Mouse (Mus musculus) erythroid progenitor cell, adult 5-6 weeks (primary cell): ENCODE measurements around the gene Fcna. TPM values are rescaled to one million over a fixed set of nuclear protein-coding genes. Genes with fewer than 3 reads are reported as not detected.

Experiments
- ATAC-seq: replicated peaks from 2 replicates; pipeline ENCODE4 v1.8.0; 2016; ENCODE audit warnings: moderate number of reproducible peaks, mild to moderate bottlenecking, moderate TSS enrichment, inconsistent platforms; ENCODE audit not compliant: poor library complexity, low FRiP score, severe bottlenecking
- total RNA-seq, 2 experiments: library from RNA; stranded (forward) in 1 of 2; stranded (reverse) in 1 of 2; fragments of 150-400 nt in 1 of 2; fragments of 186-747, 209-891 nt in 1 of 2; gene quantifications; 2 replicates each; pipeline versions ENCODE4 v1.2.3 to v1.2.4; 2015 to 2017; ENCODE audit warnings: low replicate concordance in 2 of 2

Gene Fcna
- total RNA-seq, 2 experiments from 2014 or later, result 28.7 to 103 TPM

GRCm38 (mm10) chr2:25579737-25580460 is 47.9 kb downstream of the Fcna start:
- no peak for ATAC-seq

DNA sequence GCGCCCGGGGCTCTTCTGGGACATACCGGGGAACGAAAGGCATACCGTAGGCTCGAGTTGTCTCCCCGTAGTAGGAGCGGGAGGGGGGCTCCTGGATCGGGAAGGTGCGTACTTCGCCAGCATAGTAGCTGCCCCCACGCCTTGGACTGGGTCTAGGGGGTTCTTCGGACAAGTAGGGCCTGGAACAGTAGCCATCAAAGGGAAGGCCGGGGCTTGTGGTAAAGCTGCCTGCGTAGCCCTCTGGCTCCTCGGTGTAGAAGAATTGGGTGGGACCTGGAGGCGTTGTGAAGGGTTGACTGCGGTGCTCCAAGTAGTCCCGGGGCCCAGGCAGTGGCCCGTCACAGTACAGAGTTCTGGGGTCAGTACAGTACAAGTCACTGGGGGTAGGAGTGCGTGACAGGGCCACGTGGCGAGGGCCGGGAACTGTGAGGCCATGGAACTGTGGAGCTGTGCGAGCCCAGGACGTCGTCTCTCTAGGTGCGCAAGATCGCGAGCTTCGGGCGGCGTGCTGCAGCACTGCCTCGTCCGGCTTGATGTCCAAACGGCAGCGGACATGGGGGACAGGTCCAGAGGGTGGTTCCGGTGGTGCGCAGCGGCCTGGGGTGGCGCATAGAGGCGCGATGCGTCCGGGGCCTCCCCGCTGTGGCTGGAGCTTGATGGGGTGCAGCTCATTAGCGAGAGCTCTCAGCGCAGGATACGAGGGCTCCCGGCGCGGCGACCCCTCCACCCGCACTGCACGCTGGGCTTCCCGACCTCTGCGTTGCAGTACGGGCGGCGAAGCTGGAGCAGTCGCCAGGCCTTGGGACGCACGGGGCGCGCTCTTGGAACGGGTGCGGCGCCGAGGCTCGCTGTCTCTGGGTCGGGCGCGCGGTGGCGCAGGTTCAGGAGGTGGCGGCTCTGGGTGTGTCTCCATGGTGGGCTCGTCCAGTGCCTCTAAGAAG is 48.8 kb downstream of the Fcna start:
- no peak for ATAC-seq

DNA sequence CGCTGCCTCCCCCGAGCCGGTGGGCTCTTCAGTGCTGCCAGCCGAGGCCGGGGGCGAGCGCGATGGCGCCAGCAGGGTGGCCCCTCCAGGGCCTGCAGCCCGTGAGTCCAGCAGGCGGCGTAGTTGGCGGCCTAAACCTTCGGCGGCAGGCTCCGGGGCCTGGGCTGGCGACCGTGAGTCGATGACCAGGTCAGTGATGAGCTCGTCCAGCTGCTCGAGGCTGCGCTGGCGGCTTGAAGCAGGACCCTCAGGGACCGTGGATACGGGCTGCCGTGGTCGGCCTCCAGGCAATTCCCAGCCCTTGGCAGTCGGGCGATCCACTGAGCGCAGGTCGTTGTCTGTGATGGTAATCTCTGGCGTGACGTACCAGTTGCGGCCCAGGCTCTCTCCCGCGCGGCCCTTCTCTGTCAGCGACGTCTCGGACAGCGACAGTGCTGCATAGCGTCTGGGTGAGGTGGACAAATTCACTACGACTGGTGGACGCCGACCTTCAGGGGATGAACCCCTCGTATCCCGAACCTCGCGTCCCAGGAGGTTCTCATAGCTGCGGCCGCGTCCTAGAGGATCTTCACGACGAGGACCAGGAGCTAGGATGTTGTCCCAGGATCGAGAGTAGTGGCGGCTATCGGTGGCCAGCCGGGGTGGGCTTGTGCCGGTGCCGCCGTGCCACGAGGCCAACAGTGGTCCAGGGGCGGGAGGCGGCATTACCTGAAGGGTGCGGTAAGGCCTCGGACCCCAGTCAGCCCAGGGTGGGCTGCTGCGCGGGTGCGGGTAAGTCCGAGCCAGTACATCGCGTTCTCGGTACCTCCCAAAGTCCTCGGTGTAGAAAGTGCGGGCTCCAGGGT is 49.7 kb downstream of the Fcna start:
- no peak for ATAC-seq

DNA sequence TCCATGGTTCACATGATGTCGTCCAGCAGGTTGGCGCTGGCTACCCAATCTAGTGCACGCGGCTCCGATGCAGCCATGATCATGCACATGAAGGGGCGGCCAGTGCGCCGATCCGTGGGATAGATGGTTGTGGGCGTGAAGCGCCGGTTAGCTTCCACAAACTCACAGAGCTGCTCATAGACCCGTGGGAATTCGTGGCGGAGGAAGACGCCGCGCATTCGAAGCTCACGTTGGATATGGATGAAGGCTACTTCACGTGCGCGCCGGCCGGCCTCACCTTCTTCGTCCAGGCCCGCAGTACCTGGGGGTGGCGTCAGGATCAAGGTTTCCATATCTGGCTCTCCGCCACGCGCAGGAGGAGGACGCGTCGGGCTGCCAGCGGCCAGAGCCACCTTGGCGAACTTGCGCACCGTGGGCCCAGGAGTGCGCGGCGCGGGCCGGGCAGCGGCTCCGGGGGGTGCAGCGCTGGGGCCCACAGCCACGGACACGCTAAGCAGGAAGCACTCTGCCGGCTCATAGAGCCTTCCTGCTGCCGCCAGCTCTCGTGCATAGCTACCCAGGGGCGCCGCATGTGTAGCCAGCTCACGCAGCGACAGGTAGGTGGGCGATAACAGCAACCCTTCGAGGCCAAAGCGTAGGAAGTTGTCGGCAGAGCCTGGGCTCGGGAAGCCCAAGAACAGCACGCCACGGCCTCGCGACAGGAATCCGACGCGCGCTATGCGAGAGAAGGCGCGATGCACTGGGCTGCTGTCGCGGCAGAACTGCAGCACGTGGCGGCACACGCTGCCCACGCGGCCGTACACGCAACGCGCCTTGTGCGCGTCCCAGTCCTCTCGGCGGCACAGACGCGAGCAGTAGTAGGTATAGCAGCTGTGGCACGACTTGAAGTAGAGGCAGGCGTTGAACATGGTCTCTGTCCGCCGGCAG is 50.6 kb downstream of the Fcna start:
- no peak for ATAC-seq

DNA sequence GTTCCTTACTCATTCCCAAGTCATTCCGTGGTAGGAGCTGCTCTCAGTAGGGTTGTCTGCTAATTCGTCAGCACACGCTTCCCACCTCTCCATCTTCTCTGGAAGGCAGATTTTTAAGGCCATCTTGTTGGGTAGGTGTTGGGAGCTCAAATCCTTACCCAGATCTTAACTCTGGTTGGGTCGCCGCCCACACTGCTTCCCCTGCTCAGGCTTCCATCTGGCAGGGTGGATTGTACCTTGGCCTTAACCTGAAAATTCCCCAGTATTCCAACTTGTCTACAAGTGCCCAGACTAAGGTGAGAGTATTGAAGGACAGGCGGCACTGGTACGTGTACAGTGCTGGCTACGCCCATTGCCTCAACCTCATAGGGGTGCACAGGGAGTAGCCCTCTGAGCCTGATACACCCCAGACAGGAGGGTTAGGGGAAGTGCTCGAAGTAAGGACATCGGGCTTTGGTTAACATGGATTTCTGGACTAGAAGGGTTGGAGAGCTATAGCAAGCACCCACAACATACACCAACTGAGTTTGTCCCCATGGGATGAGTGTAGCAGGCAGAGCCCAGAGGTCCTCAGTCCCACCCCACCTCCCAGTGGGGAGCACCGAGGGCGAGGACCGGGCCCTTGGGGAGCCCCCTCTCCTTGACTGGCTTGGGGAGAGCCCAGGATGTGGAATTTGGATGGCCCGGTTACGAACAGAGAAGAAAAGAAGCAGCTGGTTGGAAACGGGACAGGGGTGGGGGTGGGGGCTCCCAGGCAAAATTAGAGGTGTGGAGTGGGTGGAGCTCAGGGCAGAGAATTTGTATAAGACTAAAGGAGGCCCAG is 51.6 kb downstream of the Fcna start:
- no peak for ATAC-seq

DNA sequence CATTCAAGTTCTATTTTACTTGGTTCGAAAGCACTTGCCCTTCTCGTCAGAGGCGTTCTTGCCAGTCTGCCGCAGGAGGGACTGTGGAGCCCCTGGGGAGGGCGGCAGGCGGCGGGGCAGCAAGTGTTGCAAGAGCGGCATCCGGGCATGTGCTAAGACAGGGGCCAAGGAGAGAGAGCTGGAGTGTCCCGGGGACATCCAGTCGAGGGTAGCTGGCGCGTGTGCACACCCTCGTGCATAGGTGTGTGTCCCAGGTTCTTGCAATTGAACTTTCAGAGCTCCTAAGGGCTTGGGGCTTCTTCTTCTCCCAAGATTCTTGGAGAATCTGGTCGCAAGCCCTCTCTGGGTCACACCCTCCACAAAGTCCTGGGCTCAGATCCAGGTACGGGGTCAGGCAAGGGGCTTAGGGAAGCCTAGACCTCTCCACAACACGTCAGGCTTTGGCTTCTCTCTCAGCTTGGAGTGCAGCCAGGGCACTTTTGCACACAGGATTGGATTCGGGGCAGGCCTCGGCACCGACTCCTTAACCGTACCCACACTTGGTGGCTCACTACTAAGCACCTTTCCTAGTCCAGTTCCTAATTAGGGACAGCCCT is 52.3 kb downstream of the Fcna start:
- no peak for ATAC-seq

Other genes with a start within 250 kb of the Fcna start
Only the 30 nearest of the 32 such genes appear.
- not detected in 2 replicates for gene Npdc1, start 228.7 kb downstream of the Fcna start, total RNA-seq (2015; ENCODE audit: low replicate concordance)
- gene Npdc1, start 228.7 kb downstream of the Fcna start, total RNA-seq (2017; ENCODE audit: low replicate concordance), result not detected in 2 replicates
- 4.3 TPM in 1 of 2 replicates, not detected in the other for gene Fut7, start 204.8 kb downstream of the Fcna start, total RNA-seq (2015; ENCODE audit: low replicate concordance)
- 0.77 TPM in 1 of 2 replicates, not detected in the other for gene Fut7, start 204.8 kb downstream of the Fcna start, total RNA-seq (2017; ENCODE audit: low replicate concordance)
- gene Abca2, start 199.3 kb downstream of the Fcna start, total RNA-seq (2015; ENCODE audit: low replicate concordance), result 5.0 and 5.8 TPM in 2 replicates
- gene Abca2, start 199.3 kb downstream of the Fcna start, total RNA-seq (2017; ENCODE audit: low replicate concordance), result 1.3 and 2.4 TPM in 2 replicates
- gene Clic3, start 171.2 kb downstream of the Fcna start, total RNA-seq (2015; ENCODE audit: low replicate concordance), result not detected in 2 replicates
- not detected in 2 replicates for gene Clic3, start 171.2 kb downstream of the Fcna start, total RNA-seq (2017; ENCODE audit: low replicate concordance)
- 17.6 and 24.5 TPM in 2 replicates for gene Paxx, start 166.9 kb downstream of the Fcna start, total RNA-seq (2015; ENCODE audit: low replicate concordance)
- gene Paxx, start 166.9 kb downstream of the Fcna start, total RNA-seq (2017; ENCODE audit: low replicate concordance), result 5.3 TPM in 1 of 2 replicates, not detected in the other
- gene Ptgds, start 158.0 kb downstream of the Fcna start, total RNA-seq (2015; ENCODE audit: low replicate concordance), result not detected in 2 replicates
- gene Ptgds, start 158.0 kb downstream of the Fcna start, total RNA-seq (2017; ENCODE audit: low replicate concordance), result not detected in 2 replicates
- gene Lcn12, start 134.1 kb downstream of the Fcna start, total RNA-seq (2015; ENCODE audit: low replicate concordance), result not detected in 2 replicates
- gene Lcn12, start 134.1 kb downstream of the Fcna start, total RNA-seq (2017; ENCODE audit: low replicate concordance), result not detected in 2 replicates
- gene Fbxw5, start 127.3 kb downstream of the Fcna start, total RNA-seq (2015; ENCODE audit: low replicate concordance), result 10.1 and 13.0 TPM in 2 replicates
- 3.6 and 20.9 TPM in 2 replicates for gene Fbxw5, start 127.3 kb downstream of the Fcna start, total RNA-seq (2017; ENCODE audit: low replicate concordance)
- not detected in 2 replicates for gene C8g, start 126.3 kb downstream of the Fcna start, total RNA-seq (2015; ENCODE audit: low replicate concordance)
- 0.64 TPM in 1 of 2 replicates, not detected in the other for gene C8g, start 126.3 kb downstream of the Fcna start, total RNA-seq (2017; ENCODE audit: low replicate concordance)
- gene Traf2, start 81.1 kb downstream of the Fcna start, total RNA-seq (2015; ENCODE audit: low replicate concordance), result 6.8 and 10.5 TPM in 2 replicates
- gene Traf2, start 81.1 kb downstream of the Fcna start, total RNA-seq (2017; ENCODE audit: low replicate concordance), result 5.0 and 17.6 TPM in 2 replicates
- 70.3 and 72.1 TPM in 2 replicates for gene Edf1, start 70.2 kb downstream of the Fcna start, total RNA-seq (2015; ENCODE audit: low replicate concordance)
- gene Edf1, start 70.2 kb downstream of the Fcna start, total RNA-seq (2017; ENCODE audit: low replicate concordance), result 58.1 and 65.0 TPM in 2 replicates
- gene Mamdc4, start 53.2 kb downstream of the Fcna start, total RNA-seq (2015; ENCODE audit: low replicate concordance), result 0.72 TPM in 1 of 2 replicates, not detected in the other
- gene Mamdc4, start 53.2 kb downstream of the Fcna start, total RNA-seq (2017; ENCODE audit: low replicate concordance), result 2.6 TPM in 1 of 2 replicates, not detected in the other
- gene Phpt1, start 52.8 kb downstream of the Fcna start, total RNA-seq (2015; ENCODE audit: low replicate concordance), result 3.6 TPM in 1 of 2 replicates, not detected in the other
- gene Phpt1, start 52.8 kb downstream of the Fcna start, total RNA-seq (2017; ENCODE audit: low replicate concordance), result 1.1 TPM in 1 of 2 replicates, not detected in the other
- gene Ajm1, start 46.3 kb downstream of the Fcna start, total RNA-seq (2015; ENCODE audit: low replicate concordance), result 0.36 TPM in 1 of 2 replicates, not detected in the other
- not detected in 2 replicates for gene Ajm1, start 46.3 kb downstream of the Fcna start, total RNA-seq (2017; ENCODE audit: low replicate concordance)
- gene Rabl6, start 19.5 kb downstream of the Fcna start, total RNA-seq (2015; ENCODE audit: low replicate concordance), result 6.5 and 23.1 TPM in 2 replicates
- 9.3 and 20.5 TPM in 2 replicates for gene Rabl6, start 19.5 kb downstream of the Fcna start, total RNA-seq (2017; ENCODE audit: low replicate concordance)
- not detected in 2 replicates for gene Ccdc183, start 10.4 kb downstream of the Fcna start, total RNA-seq (2015; ENCODE audit: low replicate concordance)
- not detected in 2 replicates for gene Ccdc183, start 10.4 kb downstream of the Fcna start, total RNA-seq (2017; ENCODE audit: low replicate concordance)
- gene Tmem141, start 6.0 kb downstream of the Fcna start, total RNA-seq (2015; ENCODE audit: low replicate concordance), result 26.3 TPM in 1 of 2 replicates, not detected in the other
- gene Tmem141, start 6.0 kb downstream of the Fcna start, total RNA-seq (2017; ENCODE audit: low replicate concordance), result 5.5 TPM in 1 of 2 replicates, not detected in the other
- gene Lcn8, start 25.1 kb upstream of the Fcna start, total RNA-seq (2015; ENCODE audit: low replicate concordance), result not detected in 2 replicates
- not detected in 2 replicates for gene Lcn8, start 25.1 kb upstream of the Fcna start, total RNA-seq (2017; ENCODE audit: low replicate concordance)
- gene Lcn5, start 29.9 kb upstream of the Fcna start, total RNA-seq (2015; ENCODE audit: low replicate concordance), result not detected in 2 replicates
- gene Lcn5, start 29.9 kb upstream of the Fcna start, total RNA-seq (2017; ENCODE audit: low replicate concordance), result not detected in 2 replicates
- not detected in 2 replicates for gene Lcn6, start 48.8 kb upstream of the Fcna start, total RNA-seq (2015; ENCODE audit: low replicate concordance)
- not detected in 2 replicates for gene Lcn6, start 48.8 kb upstream of the Fcna start, total RNA-seq (2017; ENCODE audit: low replicate concordance)
- not detected in 2 replicates for gene Lcn10, start 54.7 kb upstream of the Fcna start, total RNA-seq (2015; ENCODE audit: low replicate concordance)
- not detected in 2 replicates for gene Lcn10, start 54.7 kb upstream of the Fcna start, total RNA-seq (2017; ENCODE audit: low replicate concordance)
- not detected in 2 replicates for gene Obp2a, start 72.0 kb upstream of the Fcna start, total RNA-seq (2015; ENCODE audit: low replicate concordance)
- not detected in 2 replicates for gene Obp2a, start 72.0 kb upstream of the Fcna start, total RNA-seq (2017; ENCODE audit: low replicate concordance)
- gene Bmyc, start 78.7 kb upstream of the Fcna start, total RNA-seq (2015; ENCODE audit: low replicate concordance), result 2.5 and 3.2 TPM in 2 replicates
- not detected in 2 replicates for gene Bmyc, start 78.7 kb upstream of the Fcna start, total RNA-seq (2017; ENCODE audit: low replicate concordance)
- gene Obp2b, start 109.0 kb upstream of the Fcna start, total RNA-seq (2015; ENCODE audit: low replicate concordance), result not detected in 2 replicates
- gene Obp2b, start 109.0 kb upstream of the Fcna start, total RNA-seq (2017; ENCODE audit: low replicate concordance), result not detected in 2 replicates
- gene Lcn3, start 137.5 kb upstream of the Fcna start, total RNA-seq (2015; ENCODE audit: low replicate concordance), result not detected in 2 replicates
- not detected in 2 replicates for gene Lcn3, start 137.5 kb upstream of the Fcna start, total RNA-seq (2017; ENCODE audit: low replicate concordance)
- not detected in 2 replicates for gene Lcn11, start 149.0 kb upstream of the Fcna start, total RNA-seq (2015; ENCODE audit: low replicate concordance)
- not detected in 2 replicates for gene Lcn11, start 149.0 kb upstream of the Fcna start, total RNA-seq (2017; ENCODE audit: low replicate concordance)
- gene Gm13539, start 154.2 kb upstream of the Fcna start, total RNA-seq (2015; ENCODE audit: low replicate concordance), result not detected in 2 replicates
- not detected in 2 replicates for gene Gm13539, start 154.2 kb upstream of the Fcna start, total RNA-seq (2017; ENCODE audit: low replicate concordance)
- not detected in 2 replicates for gene Glt6d1, start 187.8 kb upstream of the Fcna start, total RNA-seq (2015; ENCODE audit: low replicate concordance)
- not detected in 2 replicates for gene Glt6d1, start 187.8 kb upstream of the Fcna start, total RNA-seq (2017; ENCODE audit: low replicate concordance)
- gene Lcn9, start 195.1 kb upstream of the Fcna start, total RNA-seq (2015; ENCODE audit: low replicate concordance), result not detected in 2 replicates
- not detected in 2 replicates for gene Lcn9, start 195.1 kb upstream of the Fcna start, total RNA-seq (2017; ENCODE audit: low replicate concordance)
- gene Sohlh1, start 219.2 kb upstream of the Fcna start, total RNA-seq (2015; ENCODE audit: low replicate concordance), result not detected in 2 replicates
- gene Sohlh1, start 219.2 kb upstream of the Fcna start, total RNA-seq (2017; ENCODE audit: low replicate concordance), result not detected in 2 replicates